Mouse (Mus musculus): Measurements from ENCODE around the gene Pip5kl1. TPM values are rescaled to one million over a fixed set of nuclear protein-coding genes. Genes with fewer than 3 reads are reported as not detected.

Gene Pip5kl1
- polyA plus RNA-seq, 1 experiment from 2014 or later = 0.08 TPM

DNA sequence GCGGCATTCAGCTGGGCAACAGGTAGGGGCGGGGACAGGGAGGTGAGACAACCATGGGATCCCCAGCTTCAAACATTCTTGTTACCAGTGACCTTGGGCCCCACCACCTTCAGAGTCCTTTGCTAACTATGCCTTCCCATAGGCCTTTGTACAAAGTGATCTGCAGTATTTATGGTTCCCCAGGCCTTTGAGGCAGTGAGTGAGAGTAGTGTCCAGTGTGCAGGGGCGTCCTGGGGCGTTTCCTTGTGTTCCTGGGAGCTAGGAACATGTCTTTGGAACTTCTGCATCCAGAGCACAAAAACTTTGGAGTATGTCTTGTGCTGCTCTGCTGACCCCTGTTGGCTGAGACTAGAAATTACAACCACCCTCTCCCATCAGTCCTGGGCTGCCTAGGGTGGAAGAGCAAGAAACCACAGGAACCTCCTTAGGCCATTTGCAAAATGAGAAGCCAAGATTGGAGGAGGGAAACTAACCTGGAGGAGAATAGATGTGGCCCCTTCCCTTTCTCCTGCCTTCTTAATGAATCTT lies 8.0 kb upstream of the Pip5kl1 start:
- TF ChIP-seq EP300 (optimal IDR thresholded peaks at IDR 0.05) = no peak
- TF ChIP-seq CTCF (IDR thresholded peaks at IDR 0.05; ENCODE audit: low read depth) = peak; percentile 94

DNA sequence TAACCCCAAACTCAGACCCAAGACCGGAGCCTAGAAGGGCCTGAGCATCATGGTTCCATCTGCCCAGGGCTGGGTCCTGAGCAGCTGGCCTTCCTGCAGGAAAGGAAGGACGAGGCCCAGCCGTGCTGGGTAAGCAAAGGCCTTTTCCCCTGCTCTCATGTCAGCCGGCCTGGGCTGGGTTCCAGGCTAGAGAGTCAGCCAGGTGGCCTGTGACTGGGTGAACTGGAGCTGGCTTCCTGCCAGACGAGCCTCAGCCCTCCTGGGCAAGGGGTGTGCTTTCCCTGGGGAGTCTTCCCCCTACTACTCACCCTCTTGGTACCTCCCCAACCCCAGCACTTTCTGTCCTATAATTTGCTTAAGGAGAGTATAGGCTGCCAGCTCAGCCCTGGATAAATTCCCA lies 6.4 kb upstream of the Pip5kl1 start:
- DNase-seq (ENCODE audit: low spot score) (no peak), ATAC-seq (ENCODE audit: low FRiP score, low TSS enrichment) (no peak)
- Histone ChIP-seq H3K4me3 (ENCODE audit: low read depth, low read length) (no peak overlapping the region), H3K27ac (replicated peaks) (no peak overlapping the region), H3K9me3 (ENCODE audit: control insufficient read depth, low read length) (no peaks in the 10 kb centered on the region), H3K9ac (ENCODE audit: low read length) (no peak overlapping the region), H3K36me3 (ENCODE audit: control insufficient read depth, insufficient read depth, low read length) (peaks cover 25% of the 10 kb centered on the region), H3K4me1 (replicated peaks; ENCODE audit: control insufficient read depth, insufficient read depth) (no peaks in the 10 kb centered on the region), H3K27me3 (ENCODE audit: control insufficient read depth, insufficient read depth, low read length) (no peaks in the 10 kb centered on the region), H3K4me2 (replicated peaks; ENCODE audit: low read depth) (no peak overlapping the region)
- WGBS = 49% methylated on average over 5 of the region's 5 CpGs
- TF ChIP-seq EP300 (optimal IDR thresholded peaks at IDR 0.05) = no peak
- no peak for TF ChIP-seq CTCF (IDR thresholded peaks at IDR 0.05; ENCODE audit: low read depth)

More for the DNA sequence above, 8.0 kb upstream of the Pip5kl1 start:
- Histone ChIP-seq H3K4me1 (replicated peaks; ENCODE audit: control insufficient read depth, insufficient read depth) (no peaks in the 10 kb centered on the region), H3K4me2 (replicated peaks; ENCODE audit: low read depth) (no peak overlapping the region), H3K9ac (ENCODE audit: low read length) (no peak overlapping the region), H3K36me3 (ENCODE audit: control insufficient read depth, insufficient read depth, low read length) (peaks cover 22% of the 10 kb centered on the region), H3K4me3 (ENCODE audit: low read depth, low read length) (no peak overlapping the region), H3K9me3 (ENCODE audit: control insufficient read depth, low read length) (no peaks in the 10 kb centered on the region), H3K27ac (replicated peaks) (no peak overlapping the region), H3K27me3 (ENCODE audit: control insufficient read depth, insufficient read depth, low read length) (no peaks in the 10 kb centered on the region)
- ATAC-seq (ENCODE audit: low FRiP score, low TSS enrichment) = peak; percentile 10; the same call in 1 of the 2 replicates
- WGBS = 41% methylated on average over 4 of the region's 4 CpGs
- peak; percentile 74 for DNase-seq (ENCODE audit: low spot score)

GRCm38 (mm10) chr2:32568941-32569340 lies 5.7 kb upstream of the Pip5kl1 start:
- DNase-seq (ENCODE audit: low spot score) = no peak
- TF ChIP-seq EP300 (optimal IDR thresholded peaks at IDR 0.05) (no peak), CTCF (IDR thresholded peaks at IDR 0.05; ENCODE audit: low read depth) (no peak)
- Histone ChIP-seq H3K4me3 (ENCODE audit: low read depth, low read length) (no peak overlapping the region), H3K27ac (replicated peaks) (no peak overlapping the region), H3K4me1 (replicated peaks; ENCODE audit: control insufficient read depth, insufficient read depth) (no peaks in the 10 kb centered on the region), H3K4me2 (replicated peaks; ENCODE audit: low read depth) (no peak overlapping the region), H3K27me3 (ENCODE audit: control insufficient read depth, insufficient read depth, low read length) (no peaks in the 10 kb centered on the region), H3K9me3 (ENCODE audit: control insufficient read depth, low read length) (no peaks in the 10 kb centered on the region), H3K9ac (ENCODE audit: low read length) (no peak overlapping the region), H3K36me3 (ENCODE audit: control insufficient read depth, insufficient read depth, low read length) (peaks cover 21% of the 10 kb centered on the region)
- 87% methylated on average over 3 of the region's 3 CpGs for WGBS
- ATAC-seq (ENCODE audit: low FRiP score, low TSS enrichment) = no peak

GRCm38 (mm10) chr2:32570698-32571494 lies 3.7 kb upstream of the Pip5kl1 start, which contains the start of gene Dpm2:
Dpm2 (plus strand) TSS chr2:32570858.
- no peaks in the 10 kb centered on the region for H3K27me3 ChIP-seq (ENCODE audit: control insufficient read depth, insufficient read depth, low read length)
- 1% methylated on average over 36 of the region's 36 CpGs for WGBS
- H3K4me2 ChIP-seq (replicated peaks; ENCODE audit: low read depth) = peak within 1 kb of the TSS; percentile 91
- TF ChIP-seq CTCF (IDR thresholded peaks at IDR 0.05; ENCODE audit: low read depth) (no peak), EP300 (optimal IDR thresholded peaks at IDR 0.05) (no peak)
- DNase-seq (ENCODE audit: low spot score) (peak; percentile 92), ATAC-seq (ENCODE audit: low FRiP score, low TSS enrichment) (peak; percentile 78)
- no peaks in the 10 kb centered on the region for H3K9me3 ChIP-seq (ENCODE audit: control insufficient read depth, low read length)
- 0 out of 2 replicates have a peak, but pooled peaks cover 4% of the 10 kb centered on the region for H3K4me1 ChIP-seq (replicated peaks; ENCODE audit: control insufficient read depth, insufficient read depth)
- peak within 1 kb of the TSS; percentile 74 for H3K9ac ChIP-seq (ENCODE audit: low read length)
- peak within 1 kb of the TSS; percentile 76 for H3K27ac ChIP-seq (replicated peaks)
- H3K36me3 ChIP-seq (ENCODE audit: control insufficient read depth, insufficient read depth, low read length) = peaks cover 20% of the 10 kb centered on the region
- H3K4me3 ChIP-seq (ENCODE audit: low read depth, low read length) = peak within 1 kb of the TSS; percentile 71

DNA sequence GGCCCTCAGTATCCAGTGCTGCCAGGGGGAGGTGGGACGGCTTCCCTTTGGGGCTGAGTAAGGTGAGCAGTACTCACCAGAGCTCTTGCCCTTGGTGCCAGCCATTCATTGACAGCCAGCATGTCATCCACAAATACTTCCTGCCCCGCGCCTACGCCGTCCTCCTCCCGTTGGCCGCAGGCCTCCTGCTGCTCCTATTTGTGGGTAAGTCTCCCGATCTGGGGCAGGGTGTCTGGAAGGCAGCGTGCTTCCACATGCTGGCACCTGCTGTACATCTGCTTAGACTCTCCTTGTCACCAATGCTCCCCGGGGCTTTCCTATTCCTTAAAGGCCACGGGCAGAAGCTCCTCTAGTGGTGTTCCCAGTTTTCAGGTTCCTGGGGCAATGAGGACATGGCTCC lies 2.4 kb upstream of the Pip5kl1 start:
- WGBS = 89% methylated on average over 11 of the region's 11 CpGs
- H3K36me3 ChIP-seq (ENCODE audit: control insufficient read depth, insufficient read depth, low read length) = peaks cover 15% of the 10 kb centered on the region

More for the DNA sequence above, 2.4 kb upstream of the Pip5kl1 start:
- Histone ChIP-seq H3K9ac (ENCODE audit: low read length) (no peak overlapping the region), H3K27me3 (ENCODE audit: control insufficient read depth, insufficient read depth, low read length) (no peaks in the 10 kb centered on the region), H3K4me1 (replicated peaks; ENCODE audit: control insufficient read depth, insufficient read depth) (0 out of 2 replicates have a peak, but pooled peaks cover 4% of the 10 kb centered on the region), H3K4me3 (ENCODE audit: low read depth, low read length) (no peak overlapping the region), H3K4me2 (replicated peaks; ENCODE audit: low read depth) (no peak overlapping the region), H3K9me3 (ENCODE audit: control insufficient read depth, low read length) (no peaks in the 10 kb centered on the region), H3K27ac (replicated peaks) (no peak overlapping the region)
- no peak for ATAC-seq (ENCODE audit: low FRiP score, low TSS enrichment)
- TF ChIP-seq CTCF (IDR thresholded peaks at IDR 0.05; ENCODE audit: low read depth) = no peak
- DNase-seq (ENCODE audit: low spot score) = no peak
